ENCODE assay signal across 9 mouse cellular contexts in the genomic region with DNA sequence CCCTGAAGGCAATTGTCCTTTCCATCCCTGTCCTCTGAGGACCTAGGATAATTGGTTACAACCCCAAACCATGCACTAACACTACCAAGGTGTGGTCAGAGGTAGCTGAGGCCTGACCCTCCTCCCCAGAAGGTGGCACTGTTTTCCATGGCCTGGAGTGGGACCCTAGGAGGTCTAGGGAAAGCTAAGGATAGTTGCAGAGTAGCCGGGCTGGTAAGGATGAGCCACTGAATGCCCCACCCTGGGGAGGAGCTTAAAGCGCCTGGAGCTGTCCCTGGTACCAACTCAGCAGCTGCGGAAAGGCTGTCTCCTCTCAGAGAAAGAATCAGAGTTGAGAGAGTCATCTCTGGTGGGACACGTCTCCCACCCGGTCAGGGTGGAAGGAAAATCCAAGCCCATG. TPM values are rescaled to one million over a fixed set of nuclear protein-coding genes. Genes with fewer than 3 reads are reported as not detected.
DNase-seq lines count a peak whose midpoint lies in the region; ATAC-seq and TF ChIP-seq lines count a peak whose summit lies in the region.
"Had no signal": no experiment of that assay in that cellular context is flagged by ENCODE, and none has a peak within 500 bp of the region (broad histone marks: within the 10 kb centered on the region; RNA-seq: fewer than 3 reads in every experiment).

No protein-coding gene starts in this region.

- H3K9ac ChIP-seq in heart, adult 2 months (ENCODE audit: low read depth, low read length), result no peak overlapping the region
- no peak overlapping the region for H3K9ac ChIP-seq in heart, embryonic 12.5 days
- H3K9ac ChIP-seq in kidney, postnatal 0 days (ENCODE audit: low read depth, low read length), result no peak overlapping the region
- H3K9ac ChIP-seq in midbrain, postnatal 0 days (replicated peaks; ENCODE audit: low read length, poor library complexity, severe bottlenecking), result no peak overlapping the region

- ATAC-seq in heart, embryonic 12.5 days (ENCODE audit: insufficient number of reproducible peaks, low FRiP score), result no peak; the same call in 1 of the 2 replicates
- ATAC-seq in kidney, postnatal 0 days (replicated peaks; ENCODE audit: low FRiP score, low read depth), result no peak; the same call in 1 of the 2 replicates
- no peak for ATAC-seq in midbrain, postnatal 0 days (ENCODE audit: low FRiP score)

- DNase-seq in heart, adult 2 months, result no peak
- DNase-seq in ES-CJ7 (ENCODE audit: low read depth, low spot score), result peak; percentile 93
- DNase-seq in cerebellum, postnatal 14 days, result peak; percentile 81 to 83
- DNase-seq in kidney, postnatal 0 days (ENCODE audit: low spot score), result peak; percentile 83
- peak; percentile 33 for DNase-seq in midbrain, postnatal 0 days (ENCODE audit: low spot score)
- DNase-seq in layer of hippocampus, postnatal 36 days, result no peak
- DNase-seq in urinary bladder, adult 2 months (ENCODE audit: low spot score), result no peak

- TF ChIP-seq CTCF in heart, adult 2 months (IDR thresholded peaks at IDR 0.05), result peak; percentile 17; the same call in 1 of the 2 replicates
- peak; percentile 73 for TF ChIP-seq CTCF in kidney, postnatal 0 days (IDR thresholded peaks at IDR 0.05; ENCODE audit: low read depth)
- TF ChIP-seq CTCF in midbrain, postnatal 0 days (IDR thresholded peaks at IDR 0.05), result peak; percentile 62

- H3K4me3 ChIP-seq in heart, adult 2 months, result no peak overlapping the region
- no peak overlapping the region for H3K4me3 ChIP-seq in heart, embryonic 12.5 days
- no peak overlapping the region for H3K4me3 ChIP-seq in kidney, postnatal 0 days (replicated peaks; ENCODE audit: low read depth, low read length)
- no peak overlapping the region for H3K4me3 ChIP-seq in midbrain, postnatal 0 days (ENCODE audit: low read depth, low read length)

- no peaks in the 10 kb centered on the region for H3K36me3 ChIP-seq in heart, adult 2 months (ENCODE audit: control insufficient read depth, insufficient read depth, low read length)
- H3K36me3 ChIP-seq in heart, embryonic 12.5 days, result no peaks in the 10 kb centered on the region
- H3K36me3 ChIP-seq in kidney, postnatal 0 days (ENCODE audit: insufficient read depth, low read length), result no peaks in the 10 kb centered on the region
- H3K36me3 ChIP-seq in midbrain, postnatal 0 days (ENCODE audit: insufficient read depth, low read length), result no peaks in the 10 kb centered on the region

- H3K79me2 ChIP-seq in heart, adult 2 months (replicated peaks; ENCODE audit: control insufficient read depth, insufficient read depth, low read length), result no peaks in the 10 kb centered on the region

- no peak overlapping the region for H3K4me2 ChIP-seq in heart, embryonic 12.5 days
- H3K4me2 ChIP-seq in kidney, postnatal 0 days (ENCODE audit: low read length), result no peak overlapping the region
- H3K4me2 ChIP-seq in midbrain, postnatal 0 days (ENCODE audit: low read depth, low read length, poor library complexity, severe bottlenecking), result no peak overlapping the region

- no peaks in the 10 kb centered on the region for H3K4me1 ChIP-seq in heart, adult 2 months (ENCODE audit: control insufficient read depth, insufficient read depth, low read length)
- H3K4me1 ChIP-seq in heart, embryonic 12.5 days (replicated peaks), result no peaks in the 10 kb centered on the region
- H3K4me1 ChIP-seq in kidney, postnatal 0 days (replicated peaks; ENCODE audit: insufficient read depth, low read length), result no peaks in the 10 kb centered on the region
- no peaks in the 10 kb centered on the region for H3K4me1 ChIP-seq in midbrain, postnatal 0 days (ENCODE audit: insufficient read depth, low read length)

- peaks cover 2% of the 10 kb centered on the region; the same call in 1 of the 2 replicates for H3K27me3 ChIP-seq in heart, adult 2 months (ENCODE audit: control insufficient read depth, insufficient read depth, low read length)
- H3K27me3 ChIP-seq in heart, embryonic 12.5 days (replicated peaks), result peaks cover 63% of the 10 kb centered on the region
- H3K27me3 ChIP-seq in kidney, postnatal 0 days (ENCODE audit: insufficient read depth, low read length), result peaks cover 8% of the 10 kb centered on the region; the same call in 1 of the 2 replicates
- H3K27me3 ChIP-seq in midbrain, postnatal 0 days (ENCODE audit: insufficient read depth, low read length), result peaks cover 19% of the 10 kb centered on the region; the same call in 1 of the 2 replicates

- TF ChIP-seq EP300 in heart, adult 2 months (IDR thresholded peaks at IDR 0.05; ENCODE audit: insufficient read depth, low read depth, low read length), result no peak

- no peak overlapping the region for H3K27ac ChIP-seq in heart, adult 2 months
- no peak overlapping the region for H3K27ac ChIP-seq in heart, embryonic 12.5 days (ENCODE audit: poor library complexity, severe bottlenecking)
- no peak overlapping the region for H3K27ac ChIP-seq in kidney, postnatal 0 days
- no peak overlapping the region for H3K27ac ChIP-seq in midbrain, postnatal 0 days (ENCODE audit: low read depth, low read length)

- no peaks in the 10 kb centered on the region for H3K9me3 ChIP-seq in heart, embryonic 12.5 days (replicated peaks)
- no peaks in the 10 kb centered on the region for H3K9me3 ChIP-seq in kidney, postnatal 0 days (replicated peaks; ENCODE audit: low read length)
- H3K9me3 ChIP-seq in midbrain, postnatal 0 days (ENCODE audit: low read length), result no peaks in the 10 kb centered on the region

- TF ChIP-seq POLR2A in heart, adult 2 months (IDR thresholded peaks at IDR 0.05; ENCODE audit: insufficient read depth, low read depth, low read length), result no peak

- under 1% methylated on average over 5 of the region's 5 CpGs for WGBS in heart, adult 2 months
- WGBS in heart, embryonic 12.5 days, result under 1% methylated on average over 5 of the region's 5 CpGs
- WGBS in kidney, postnatal 0 days, result 1% methylated on average over 5 of the region's 5 CpGs
- 0% methylated on average over 5 of the region's 5 CpGs for WGBS in midbrain, postnatal 0 days

- intact Hi-C loops in heart, adult 2 months (cut with DNase I), result no loop called here

RNA-seq across cellular contexts. Expression of a gene that starts 28.4 kb away (rescaled TPM):
- total RNA-seq in heart, adult 2 months (2021), result not detected
- polyA plus RNA-seq in heart, adult 2 months (2012; rRNA removed), result not detected in 2 replicates
- polyA plus RNA-seq in heart, embryonic 12.5 days (2016; fragmentation: Nextera tagmentation; extraction: Ambion mirVana), result 0.09 and 0.10 TPM in 2 replicates
- 0.05 and 0.08 TPM in 2 replicates for polyA plus RNA-seq in kidney, postnatal 0 days (2015; fragmentation: Nextera tagmentation; extraction: Ambion mirVana)
- not detected in 2 replicates for total RNA-seq in midbrain, postnatal 0 days (2014; rRNA removed)
- polyA plus RNA-seq in midbrain, postnatal 0 days (2015; fragmentation: Nextera tagmentation; extraction: Ambion mirVana), result not detected in 2 replicates
- 1 to 10 TPM; 1.1 to 1.3 TPM for total RNA-seq in layer of hippocampus, postnatal 36 days (2021)
- not detected in 2 replicates for polyA plus RNA-seq in urinary bladder, adult 2 months (2012; rRNA removed)
- total RNA-seq: liver, adult 2 months had no signal
- polyA plus RNA-seq: liver, adult 2 months had no signal

RNA-seq across cellular contexts. Expression of a gene that starts 44.9 kb away (rescaled TPM):
- total RNA-seq in heart, adult 2 months (2021), result 1 to 10 TPM; 5.7 to 7.8 TPM
- polyA plus RNA-seq in heart, adult 2 months (2012; rRNA removed), result 24.7 and 29.2 TPM in 2 replicates
- polyA plus RNA-seq in heart, embryonic 12.5 days (2016; fragmentation: Nextera tagmentation; extraction: Ambion mirVana), result 64.6 and 77.0 TPM in 2 replicates
- 98.9 and 100.0 TPM in 2 replicates for polyA plus RNA-seq in kidney, postnatal 0 days (2015; fragmentation: Nextera tagmentation; extraction: Ambion mirVana)
- 13.4 and 20.6 TPM in 2 replicates for total RNA-seq in midbrain, postnatal 0 days (2014; rRNA removed)
- polyA plus RNA-seq in midbrain, postnatal 0 days (2015; fragmentation: Nextera tagmentation; extraction: Ambion mirVana), result 12.9 and 14.6 TPM in 2 replicates
- total RNA-seq in layer of hippocampus, postnatal 36 days (2021), result 1 to 10 TPM; 6.6 to 7.6 TPM
- polyA plus RNA-seq in urinary bladder, adult 2 months (2012; rRNA removed), result 46.9 and 48.1 TPM in 2 replicates

RNA-seq across cellular contexts. Expression of a gene that starts 59.4 kb away (rescaled TPM):
- 10 to 100 TPM; 28.6 to 28.7 TPM for total RNA-seq in heart, adult 2 months (2021)
- polyA plus RNA-seq in heart, adult 2 months (2012; rRNA removed), result 29.7 and 35.6 TPM in 2 replicates
- polyA plus RNA-seq in heart, embryonic 12.5 days (2016; fragmentation: Nextera tagmentation; extraction: Ambion mirVana), result 21.8 and 27.2 TPM in 2 replicates
- 20.3 and 22.7 TPM in 2 replicates for polyA plus RNA-seq in kidney, postnatal 0 days (2015; fragmentation: Nextera tagmentation; extraction: Ambion mirVana)
- total RNA-seq in midbrain, postnatal 0 days (2014; rRNA removed), result 24.9 and 28.1 TPM in 2 replicates
- 15.8 and 22.6 TPM in 2 replicates for polyA plus RNA-seq in midbrain, postnatal 0 days (2015; fragmentation: Nextera tagmentation; extraction: Ambion mirVana)
- total RNA-seq in layer of hippocampus, postnatal 36 days (2021), result 10 to 100 TPM; 64.5 to 70.7 TPM
- 26.7 and 28.7 TPM in 2 replicates for polyA plus RNA-seq in urinary bladder, adult 2 months (2012; rRNA removed)

Comparison
In these comparisons a context has a peak if more than half of its experiments do, and no peak if none do; other contexts are left out.
1. DNase-seq: peak in ES-CJ7 (single experiment), cerebellum, postnatal 14 days (2 of 2), kidney, postnatal 0 days (single experiment) and midbrain, postnatal 0 days (single experiment); none in heart, adult 2 months (0 of 2), layer of hippocampus, postnatal 36 days (0 of 2) and urinary bladder, adult 2 months (single experiment).
2. CTCF ChIP-seq: peak in every context shown above with its lines; median percentile 73 in kidney, postnatal 0 days; 62 in midbrain, postnatal 0 days; 17 in heart, adult 2 months.